In genomic region chr6:32703466-32703865, GRCm38 (mm10) we compare ENCODE assay signal across 25 mouse cellular contexts.
DNase-seq lines count a peak whose midpoint lies in the region; ATAC-seq and TF ChIP-seq lines count a peak whose summit lies in the region.
"Had no signal": no experiment of that assay in that cellular context is flagged by ENCODE, and none has a peak within 500 bp of the region (broad histone marks: within the 10 kb centered on the region; RNA-seq: fewer than 3 reads in every experiment).

No protein-coding gene starts in this region.

- no peak for TF ChIP-seq CTCF in midbrain, postnatal 0 days (IDR thresholded peaks at IDR 0.05)
- TF ChIP-seq CTCF in hindbrain, postnatal 0 days (IDR thresholded peaks at IDR 0.05; ENCODE audit: low read depth): no peak

- H3K36me3 ChIP-seq in midbrain, postnatal 0 days (ENCODE audit: insufficient read depth, low read length): no peaks in the 10 kb centered on the region
- no peaks in the 10 kb centered on the region for H3K36me3 ChIP-seq in midbrain, embryonic 10.5 days
- H3K36me3 ChIP-seq in forebrain, embryonic 16.5 days (ENCODE audit: control insufficient read depth, insufficient read depth): no peaks in the 10 kb centered on the region
- H3K36me3 ChIP-seq in hindbrain, postnatal 0 days (ENCODE audit: insufficient read depth, low read length): no peaks in the 10 kb centered on the region
- no peaks in the 10 kb centered on the region for H3K36me3 ChIP-seq in kidney, embryonic 15.5 days
- H3K36me3 ChIP-seq: embryonic facial prominence, embryonic 13.5 days; heart, embryonic 10.5 days; heart, embryonic 15.5 days; limb, embryonic 13.5 days; liver, embryonic 12.5 days; midbrain, embryonic 12.5 days had no signal

- WGBS in midbrain, postnatal 0 days: 89% methylated on average over 8 of the region's 8 CpGs
- 91% methylated on average over 8 of the region's 8 CpGs for WGBS in midbrain, embryonic 10.5 days
- 38% methylated on average over 8 of the region's 8 CpGs for WGBS in forebrain, embryonic 16.5 days
- WGBS in hindbrain, postnatal 0 days: 61% methylated on average over 8 of the region's 8 CpGs
- 88% methylated on average over 8 of the region's 8 CpGs for WGBS in kidney, embryonic 15.5 days

- no peak overlapping the region for H3K4me3 ChIP-seq in midbrain, postnatal 0 days (ENCODE audit: low read depth, low read length)
- no peak overlapping the region for H3K4me3 ChIP-seq in midbrain, embryonic 10.5 days
- no peak overlapping the region for H3K4me3 ChIP-seq in forebrain, embryonic 16.5 days (replicated peaks; ENCODE audit: low read length)
- H3K4me3 ChIP-seq in hindbrain, postnatal 0 days (ENCODE audit: low read length): no peak overlapping the region
- no peak overlapping the region for H3K4me3 ChIP-seq in kidney, embryonic 15.5 days (replicated peaks)
- H3K4me3 ChIP-seq: embryonic facial prominence, embryonic 13.5 days; heart, embryonic 10.5 days; heart, embryonic 15.5 days; limb, embryonic 13.5 days; liver, embryonic 12.5 days; midbrain, embryonic 12.5 days had no signal

- H3K27me3 ChIP-seq in midbrain, postnatal 0 days (ENCODE audit: insufficient read depth, low read length): no peaks in the 10 kb centered on the region
- peaks cover 4% of the 10 kb centered on the region; the same call in 1 of the 2 replicates for H3K27me3 ChIP-seq in midbrain, embryonic 10.5 days (ENCODE audit: low read depth, poor library complexity, severe bottlenecking)
- no peaks in the 10 kb centered on the region for H3K27me3 ChIP-seq in forebrain, embryonic 16.5 days (replicated peaks; ENCODE audit: control insufficient read depth, insufficient read depth, low read length)
- H3K27me3 ChIP-seq in hindbrain, postnatal 0 days (ENCODE audit: insufficient read depth, low read length): no peaks in the 10 kb centered on the region
- H3K27me3 ChIP-seq in kidney, embryonic 15.5 days: no peaks in the 10 kb centered on the region
- H3K27me3 ChIP-seq: embryonic facial prominence, embryonic 13.5 days; heart, embryonic 15.5 days; limb, embryonic 13.5 days; liver, embryonic 12.5 days had no signal

- no peaks in the 10 kb centered on the region for H3K9me3 ChIP-seq in midbrain, postnatal 0 days (ENCODE audit: low read length)
- no peaks in the 10 kb centered on the region for H3K9me3 ChIP-seq in midbrain, embryonic 10.5 days (replicated peaks)
- H3K9me3 ChIP-seq in forebrain, embryonic 16.5 days (ENCODE audit: control insufficient read depth, low read length): no peaks in the 10 kb centered on the region
- H3K9me3 ChIP-seq in hindbrain, postnatal 0 days (ENCODE audit: low read length): no peaks in the 10 kb centered on the region
- H3K9me3 ChIP-seq in kidney, embryonic 15.5 days (replicated peaks): no peaks in the 10 kb centered on the region
- H3K9me3 ChIP-seq: embryonic facial prominence, embryonic 13.5 days; heart, embryonic 10.5 days; heart, embryonic 15.5 days; limb, embryonic 13.5 days; liver, embryonic 12.5 days; midbrain, embryonic 12.5 days had no signal

- no peak overlapping the region for H3K9ac ChIP-seq in midbrain, postnatal 0 days (replicated peaks; ENCODE audit: low read length, poor library complexity, severe bottlenecking)
- no peak overlapping the region for H3K9ac ChIP-seq in forebrain, embryonic 16.5 days (replicated peaks; ENCODE audit: low read depth, low read length)
- no peak overlapping the region for H3K9ac ChIP-seq in hindbrain, postnatal 0 days (replicated peaks; ENCODE audit: low read length)
- H3K9ac ChIP-seq in kidney, embryonic 15.5 days: no peak overlapping the region
- H3K9ac ChIP-seq: embryonic facial prominence, embryonic 13.5 days; heart, embryonic 15.5 days; limb, embryonic 13.5 days; liver, embryonic 12.5 days; liver, postnatal 0 days; midbrain, embryonic 12.5 days had no signal

- no peak for DNase-seq in frontal cortex, postnatal 10 days (ENCODE audit: low spot score in 2 of 2)
- DNase-seq in midbrain, postnatal 0 days (ENCODE audit: low spot score): peak; percentile 56
- no peak for DNase-seq in midbrain, embryonic 10.5 days (ENCODE audit: low spot score)
- peak; percentile 45 for DNase-seq in hindbrain, postnatal 0 days (ENCODE audit: low spot score)
- DNase-seq: adrenal gland, postnatal 36 days; B cell, adult 2 months; cerebellum, adult 8-10 months; gastrocnemius, postnatal 25 days; heart, adult 11 months; kidney, postnatal 25 days; liver, postnatal 0 days; lung, postnatal 36 days; right cerebral cortex, postnatal 4 days; thymus, adult 2 months; thymus, postnatal 36 days had no signal

- H3K4me1 ChIP-seq in midbrain, postnatal 0 days (ENCODE audit: insufficient read depth, low read length): no peaks in the 10 kb centered on the region
- no peaks in the 10 kb centered on the region for H3K4me1 ChIP-seq in midbrain, embryonic 10.5 days
- H3K4me1 ChIP-seq in forebrain, embryonic 16.5 days (replicated peaks; ENCODE audit: control insufficient read depth, insufficient read depth, low read length): 0 out of 2 replicates have a peak, but pooled peaks cover 7% of the 10 kb centered on the region
- no peaks in the 10 kb centered on the region for H3K4me1 ChIP-seq in hindbrain, postnatal 0 days (ENCODE audit: insufficient read depth, low read length)
- H3K4me1 ChIP-seq in kidney, embryonic 15.5 days: no peaks in the 10 kb centered on the region
- H3K4me1 ChIP-seq: embryonic facial prominence, embryonic 13.5 days; heart, embryonic 10.5 days; heart, embryonic 15.5 days; limb, embryonic 13.5 days; liver, embryonic 12.5 days; midbrain, embryonic 12.5 days had no signal

- 0 out of 2 replicates have a peak, but pooled peaks have one; percentile 22 for ATAC-seq in frontal cortex, adult (ENCODE audit: low TSS enrichment)
- ATAC-seq in midbrain, postnatal 0 days (ENCODE audit: low FRiP score): no peak
- 0 out of 2 replicates have a peak, but pooled peaks have one; percentile 25 for ATAC-seq in forebrain, embryonic 16.5 days
- no peak for ATAC-seq in hindbrain, postnatal 0 days
- no peak for ATAC-seq in kidney, embryonic 15.5 days (replicated peaks; ENCODE audit: low FRiP score)
- ATAC-seq: intestine, postnatal 0 days; liver, embryonic 12.5 days; liver, postnatal 0 days had no signal

- no peak overlapping the region for H3K4me2 ChIP-seq in midbrain, postnatal 0 days (ENCODE audit: low read depth, low read length, poor library complexity, severe bottlenecking)
- no peak overlapping the region for H3K4me2 ChIP-seq in forebrain, embryonic 16.5 days (ENCODE audit: low read length)
- H3K4me2 ChIP-seq in hindbrain, postnatal 0 days (ENCODE audit: low read depth, low read length): no peak overlapping the region
- H3K4me2 ChIP-seq in kidney, embryonic 15.5 days: no peak overlapping the region
- H3K4me2 ChIP-seq: embryonic facial prominence, embryonic 13.5 days; heart, embryonic 15.5 days; limb, embryonic 13.5 days; liver, embryonic 12.5 days; midbrain, embryonic 12.5 days had no signal

- no peak overlapping the region for H3K27ac ChIP-seq in midbrain, postnatal 0 days (ENCODE audit: low read depth, low read length)
- H3K27ac ChIP-seq in midbrain, embryonic 10.5 days (replicated peaks): no peak overlapping the region
- H3K27ac ChIP-seq in forebrain, embryonic 16.5 days (ENCODE audit: low read length): no peak overlapping the region
- H3K27ac ChIP-seq in hindbrain, postnatal 0 days: no peak overlapping the region
- no peak overlapping the region for H3K27ac ChIP-seq in kidney, embryonic 15.5 days
- H3K27ac ChIP-seq: embryonic facial prominence, embryonic 13.5 days; heart, embryonic 10.5 days; heart, embryonic 15.5 days; limb, embryonic 13.5 days; liver, embryonic 12.5 days; midbrain, embryonic 12.5 days had no signal

Comparison
In these comparisons a context has a peak if more than half of its experiments do, and no peak if none do; other contexts are left out.
1. DNase-seq: peak in midbrain, postnatal 0 days (single experiment) and hindbrain, postnatal 0 days (single experiment); none in frontal cortex, postnatal 10 days (0 of 2) and midbrain, embryonic 10.5 days (single experiment).
2. ATAC-seq: peak in frontal cortex, adult (single experiment) and forebrain, embryonic 16.5 days (single experiment); none in midbrain, postnatal 0 days (single experiment), hindbrain, postnatal 0 days (single experiment) and kidney, embryonic 15.5 days (single experiment).